Mouse (Mus musculus) brain, embryonic 18.5 days (tissue): ENCODE data around the gene Fam126a.

Source experiments
- DNase-seq: peaks from one replicate; pipeline ENCODE4 v3.0.0-alpha.2; 2012; ENCODE audit warnings: low read depth, low spot score

Gene Fam126a

GRCm38 (mm10) chr5:24030579-24030969 lies at the start of gene Fam126a:
Fam126a (minus strand) TSS chr5:24030690.
- DNase-seq: peak; percentile 94

- DNase-seq: no peak
Measured at GRCm38 (mm10) chr5:24078420-24079179, 48.1 kb upstream of the Fam126a start.

- no peak for DNase-seq
Measured at GRCm38 (mm10) chr5:24077739-24078306, 47.3 kb upstream of the Fam126a start.

GRCm38 (mm10) chr5:24076986-24077718 lies 46.7 kb upstream of the Fam126a start:
- DNase-seq: peak; percentile 72

GRCm38 (mm10) chr5:24072031-24072430 lies 41.5 kb upstream of the Fam126a start:
- no peak for DNase-seq

- no peak for DNase-seq
Measured at GRCm38 (mm10) chr5:24068955-24069354, 38.5 kb upstream of the Fam126a start.

GRCm38 (mm10) chr5:24063545-24063944 lies 33.1 kb upstream of the Fam126a start:
- DNase-seq: no peak

GRCm38 (mm10) chr5:24063034-24063433 lies 32.5 kb upstream of the Fam126a start:
- DNase-seq: no peak

GRCm38 (mm10) chr5:24060949-24061348 lies 30.5 kb upstream of the Fam126a start:
- DNase-seq: no peak

GRCm38 (mm10) chr5:24057592-24057991 lies 27.1 kb upstream of the Fam126a start:
- no peak for DNase-seq

- no peak for DNase-seq
Measured at GRCm38 (mm10) chr5:24056865-24057264, 26.4 kb upstream of the Fam126a start.

- DNase-seq: no peak
Measured at GRCm38 (mm10) chr5:24054382-24054781, 23.9 kb upstream of the Fam126a start.

GRCm38 (mm10) chr5:24053245-24054190 lies 23.0 kb upstream of the Fam126a start:
- DNase-seq: no peak

- no peak for DNase-seq
Measured at GRCm38 (mm10) chr5:24051755-24052675, 21.5 kb upstream of the Fam126a start.

- no peak for DNase-seq
Measured at GRCm38 (mm10) chr5:24047821-24048220, 17.3 kb upstream of the Fam126a start.

GRCm38 (mm10) chr5:24047001-24047400 lies 16.5 kb upstream of the Fam126a start:
- no peak for DNase-seq

- DNase-seq: peak; percentile 79
Measured at GRCm38 (mm10) chr5:24045998-24046631, 15.6 kb upstream of the Fam126a start.

- DNase-seq: no peak
Measured at GRCm38 (mm10) chr5:24044387-24044786, 13.9 kb upstream of the Fam126a start.

GRCm38 (mm10) chr5:24043367-24043766 lies 12.9 kb upstream of the Fam126a start:
- no peak for DNase-seq

- no peak for DNase-seq
Measured at GRCm38 (mm10) chr5:24041341-24041852, 10.9 kb upstream of the Fam126a start.
